Mouse (Mus musculus) E14TG2a.4 (cell line): ENCODE measurements around the gene Anapc5.

ENCODE experiments used
- CTCF ChIP-seq: conservative IDR thresholded peaks from 2 replicates; pipeline ENCODE4 v1.5.1; 2014; ENCODE audit warnings: low read length
- NANOG ChIP-seq: IDR thresholded peaks from 2 replicates; pipeline ENCODE4 v1.6.1; 2014; ENCODE audit warnings: borderline replicate concordance, low read length, mixed read lengths

GRCm38 (mm10) chr5:122812699-122813098 lies 8.4 kb downstream of the Anapc5 start:
- TF ChIP-seq CTCF, result no peak
- TF ChIP-seq NANOG, result no peak
